Mouse (Mus musculus) heart, embryonic 14.5 days (tissue): ENCODE measurements around the gene Ppp2r2d. TPM values are rescaled to one million over a fixed set of nuclear protein-coding genes. Genes with fewer than 3 reads are reported as not detected.
A peak's percentile ranks its signal among the peaks of the same experiment; 100 is the strongest.

Experiments used
- ATAC-seq: fragments of 200-750 bp; cut with Nextera tagmentation; 2 replicates; pipeline ENCODE4 v1.8.0; 2017; ENCODE audit warnings: low read depth, moderate TSS enrichment; ENCODE audit not compliant: insufficient number of reproducible peaks, insufficient read depth, low FRiP score
- H3K27ac ChIP-seq, 2 experiments: fragments of 200-500 bp in 1 of 2; fragments of 300-500 bp in 1 of 2; sonication (generic) in 1 of 2; replicated peaks in 1 of 2; 2 replicates each; pipeline ENCODE4 v1.5.1; 2012 to 2014; ENCODE audit warnings: low read depth in 2 of 2, low read length in 2 of 2, control low read depth in 1 of 2, mild to moderate bottlenecking in 1 of 2, mixed read lengths in 1 of 2; ENCODE audit not compliant: control insufficient read depth in 1 of 2, insufficient read depth in 1 of 2
- H3K27me3 ChIP-seq: fragments of 300-500 bp; sonication (generic); 2 replicates; pipeline ENCODE4 v1.6.1; 2014; ENCODE audit warnings: mild to moderate bottlenecking, low read length, control low read depth; ENCODE audit not compliant: control insufficient read depth, insufficient read depth
- H3K36me3 ChIP-seq: fragments of 300-500 bp; sonication (generic); 2 replicates; pipeline ENCODE4 v1.6.1; 2014; ENCODE audit warnings: mild to moderate bottlenecking, control low read depth, low read length, mixed read lengths; ENCODE audit not compliant: control insufficient read depth, insufficient read depth
- H3K4me1 ChIP-seq, 2 experiments: fragments of 200-500 bp in 1 of 2; fragments of 300-500 bp in 1 of 2; sonication (generic) in 1 of 2; 2 replicates each; pipeline ENCODE4 v1.6.1; 2012 to 2014; ENCODE audit warnings: low read length in 2 of 2, control low read depth in 1 of 2, mixed read lengths in 1 of 2; ENCODE audit not compliant: control insufficient read depth in 2 of 2, insufficient read depth in 2 of 2
- H3K4me2 ChIP-seq: fragments of 300-500 bp; sonication (generic); 2 replicates; pipeline ENCODE4 v1.6.1; 2014; ENCODE audit warnings: mild to moderate bottlenecking, low read length
- H3K4me3 ChIP-seq, 2 experiments: fragments of 200-500 bp in 1 of 2; fragments of 300-500 bp in 1 of 2; sonication (generic) in 1 of 2; 2 replicates each; pipeline ENCODE4 v1.5.1; 2012 to 2014; ENCODE audit warnings: low read length in 2 of 2, mild to moderate bottlenecking in 2 of 2, control low read depth in 1 of 2, low read depth in 1 of 2, moderate library complexity in 1 of 2; ENCODE audit not compliant: control insufficient read depth in 1 of 2, insufficient read depth in 1 of 2
- H3K9ac ChIP-seq: fragments of 300-500 bp; sonication (generic); 2 replicates; pipeline ENCODE4 v1.6.1; 2014; ENCODE audit warnings: mild to moderate bottlenecking, low read length
- H3K9me3 ChIP-seq: fragments of 300-500 bp; sonication (generic); 2 replicates; pipeline ENCODE4 v1.6.1; 2016; ENCODE audit warnings: low read length, control low read depth; ENCODE audit not compliant: control insufficient read depth
- WGBS: fragments of 180-500 bp; shearing (Covaris S2); extraction: QIAGEN DNeasy Blood & Tissue Kit; methylation state at CpG from one replicate; pipeline ENCODE4 v1.1.7; 2014; 5-methylcytosine and 5-hydroxymethylcytosine counted together
- polyA plus RNA-seq: library from polyadenylated mRNA; unstranded; fragments of >200 nt; fragmentation: Nextera tagmentation; extraction: Ambion mirVana; gene quantifications from 2 replicates; pipeline ENCODE4 v1.2.1, GENCODE M21; 2014

The Ppp2r2d gene
- polyA plus RNA-seq, 1 experiment from 2014 or later = 38.1 TPM

DNA sequence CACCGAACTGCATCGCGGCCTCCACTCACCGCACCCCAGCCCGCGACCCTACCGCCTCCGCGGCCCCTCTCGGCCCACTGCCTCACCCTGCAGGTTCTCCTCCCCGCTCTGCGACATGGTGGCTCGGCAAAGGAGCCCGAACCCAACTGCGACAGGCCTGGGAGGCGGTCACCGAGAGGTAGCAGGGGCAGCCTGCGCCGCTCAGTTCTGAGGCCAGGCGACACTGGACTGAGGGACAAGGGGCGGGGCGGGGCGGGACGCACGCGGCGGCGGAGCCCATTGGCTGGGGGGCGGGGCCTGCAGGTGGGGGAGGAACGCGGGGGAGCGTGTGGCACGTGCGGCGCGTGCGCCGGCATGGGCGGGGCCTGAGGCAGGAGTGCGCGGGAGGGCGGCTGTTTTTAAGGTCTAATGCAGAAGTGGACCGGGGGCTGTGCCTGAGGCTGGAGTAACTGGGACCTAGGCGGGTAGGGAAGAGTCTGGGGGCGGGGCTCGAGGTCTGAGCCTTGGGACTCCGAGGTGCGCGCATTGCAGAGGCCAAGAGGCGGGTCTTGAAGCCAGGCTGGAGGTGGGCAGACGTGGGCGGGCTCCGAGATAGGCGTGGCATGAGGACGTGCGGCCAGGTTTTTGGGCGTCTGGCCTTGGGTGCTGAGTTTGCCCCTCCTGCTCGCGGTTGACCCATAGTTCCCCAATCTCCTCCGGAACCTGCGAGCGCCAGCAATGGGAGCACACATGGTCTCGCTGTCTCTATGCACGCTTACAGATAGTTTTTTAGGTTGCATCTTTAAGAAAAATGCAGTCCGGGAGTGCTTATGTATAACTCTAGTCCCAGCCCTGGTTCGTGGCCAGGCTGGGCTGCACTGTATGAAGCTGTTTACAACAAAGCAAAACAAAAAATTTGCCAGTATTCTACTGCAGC is 63.7 kb downstream of the Ppp2r2d start, which contains the start of gene Bnip3:
Bnip3 (minus strand) TSS at position 243 of the 916 bp plus-strand sequence.
- peak; percentile 93 for ATAC-seq
- Histone ChIP-seq H3K4me3 (peak within 1 kb of the TSS; percentile 72 to 89), H3K9me3 (no peaks in the 10 kb centered on the region), H3K27me3 (no peaks in the 10 kb centered on the region), H3K4me1 (peaks cover 6 to 40% of the 10 kb centered on the region in 2 experiments), H3K27ac (peak within 1 kb of the TSS; percentile 83 to 91), H3K36me3 (0 out of 2 replicates have a peak, but pooled peaks cover 3% of the 10 kb centered on the region), H3K9ac (peak within 1 kb of the TSS; percentile 97), H3K4me2 (peak within 1 kb of the TSS; percentile 78)
- 1% methylated on average over 65 of the region's 66 CpGs for WGBS

DNA sequence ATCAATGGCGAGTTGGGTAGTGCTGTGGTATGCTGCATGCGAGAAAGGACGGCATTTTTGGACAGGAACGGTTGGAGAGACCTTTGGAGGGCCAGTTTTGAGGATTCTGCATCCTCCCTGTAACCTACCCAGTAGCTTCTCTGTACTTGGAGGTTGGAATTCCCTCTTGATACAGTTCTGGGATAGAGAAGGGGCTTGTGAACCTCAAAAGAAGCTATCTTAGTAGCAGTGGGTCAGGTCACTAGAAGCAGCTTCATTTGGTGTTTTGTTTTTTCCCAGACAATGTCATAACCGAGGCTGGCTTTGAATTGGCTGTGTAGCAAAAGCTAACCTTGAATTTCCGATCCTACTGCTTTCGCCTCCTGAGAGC is 64.3 kb downstream of the Ppp2r2d start:
- Histone ChIP-seq H3K27ac (peak overlapping the region; percentile 83 to 91), H3K9ac (peak overlapping the region; percentile 72), H3K4me3 (peak overlapping the region; percentile 54 to 89), H3K4me1 (peaks cover 6 to 36% of the 10 kb centered on the region in 2 experiments), H3K9me3 (no peaks in the 10 kb centered on the region), H3K36me3 (0 out of 2 replicates have a peak, but pooled peaks cover 3% of the 10 kb centered on the region), H3K27me3 (no peaks in the 10 kb centered on the region), H3K4me2 (peak overlapping the region; percentile 78)
- ATAC-seq = no peak
- WGBS = 28% methylated on average over 7 of the region's 7 CpGs

DNA sequence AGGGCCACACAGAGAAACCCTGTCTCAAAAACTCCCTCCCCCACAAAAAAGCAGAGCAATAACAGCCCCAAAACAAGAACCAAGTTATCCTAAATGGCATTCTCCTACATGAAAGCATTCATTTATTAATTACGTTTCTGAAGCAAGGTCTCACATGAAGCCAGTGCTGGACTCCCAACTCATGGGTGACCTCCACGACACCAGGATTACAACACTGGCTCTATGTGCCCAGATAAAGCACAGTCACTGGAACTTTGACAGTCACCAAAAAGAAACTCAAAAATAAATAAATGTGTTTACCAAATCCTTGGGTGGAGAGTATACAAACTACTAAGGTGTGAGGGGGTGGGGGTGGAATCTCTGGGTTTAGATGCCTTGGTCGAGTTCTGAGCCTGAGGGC is 67.7 kb downstream of the Ppp2r2d start:
- no peak overlapping the region for H3K27ac ChIP-seq
- H3K27me3 ChIP-seq = no peaks in the 10 kb centered on the region
- no peaks in the 10 kb centered on the region for H3K9me3 ChIP-seq
- H3K4me3 ChIP-seq = no peak overlapping the region
- no peak for ATAC-seq
- H3K36me3 ChIP-seq = no peaks in the 10 kb centered on the region
- H3K9ac ChIP-seq = no peak overlapping the region
- WGBS = 72% methylated on average over 3 of the region's 3 CpGs
- peaks cover 2 to 11% of the 10 kb centered on the region in 2 experiments; a peak in 2 of 4 replicates for H3K4me1 ChIP-seq
- H3K4me2 ChIP-seq = no peak overlapping the region

- WGBS = under 1% methylated on average over 26 of the region's 26 CpGs
- H3K4me3 ChIP-seq = peak overlapping the region; percentile 44 to 48
- H3K36me3 ChIP-seq = no peaks in the 10 kb centered on the region
- H3K9ac ChIP-seq = peak overlapping the region; percentile 75
- H3K27me3 ChIP-seq = no peaks in the 10 kb centered on the region
- H3K9me3 ChIP-seq = no peaks in the 10 kb centered on the region
- H3K4me1 ChIP-seq = peaks cover 2 to 6% of the 10 kb centered on the region in 2 experiments; a peak in 2 of 4 replicates
- H3K27ac ChIP-seq = peak overlapping the region; percentile 90 to 91
- peak overlapping the region; percentile 81 for H3K4me2 ChIP-seq
- ATAC-seq = peak; percentile 79
Observed at GRCm38 (mm10) chr7:138919156-138919944, 73.5 kb downstream of the Ppp2r2d start.

GRCm38 (mm10) chr7:138921611-138922010 is 75.7 kb downstream of the Ppp2r2d start:
- Histone ChIP-seq H3K27ac (no peak overlapping the region), H3K9ac (no peak overlapping the region), H3K4me1 (peaks cover 2 to 6% of the 10 kb centered on the region in 2 experiments; a peak in 2 of 4 replicates), H3K4me3 (no peak overlapping the region), H3K36me3 (no peaks in the 10 kb centered on the region), H3K4me2 (no peak overlapping the region), H3K9me3 (no peaks in the 10 kb centered on the region), H3K27me3 (no peaks in the 10 kb centered on the region)
- ATAC-seq = no peak
- 94% methylated on average over 8 of the region's 8 CpGs for WGBS

GRCm38 (mm10) chr7:138923756-138924425 is 78.0 kb downstream of the Ppp2r2d start:
- no peak overlapping the region for H3K4me2 ChIP-seq
- 7% methylated on average over 3 of the region's 3 CpGs for WGBS
- H3K4me1 ChIP-seq = peaks cover 2 to 4% of the 10 kb centered on the region in 2 experiments; a peak in 2 of 4 replicates
- H3K27ac ChIP-seq = no peak overlapping the region
- H3K9me3 ChIP-seq = no peaks in the 10 kb centered on the region
- no peaks in the 10 kb centered on the region for H3K27me3 ChIP-seq
- no peak overlapping the region for H3K4me3 ChIP-seq
- no peak for ATAC-seq
- no peak overlapping the region for H3K9ac ChIP-seq
- no peaks in the 10 kb centered on the region for H3K36me3 ChIP-seq

- ATAC-seq = no peak
- Histone ChIP-seq H3K4me3 (no peak overlapping the region), H3K4me2 (no peak overlapping the region), H3K27me3 (no peaks in the 10 kb centered on the region), H3K36me3 (no peaks in the 10 kb centered on the region), H3K27ac (no peak overlapping the region), H3K9me3 (no peaks in the 10 kb centered on the region), H3K9ac (no peak overlapping the region), H3K4me1 (no peaks in the 10 kb centered on the region)
- WGBS = 93% methylated on average over 4 of the region's 4 CpGs
Observed at GRCm38 (mm10) chr7:138928456-138928855, 82.6 kb downstream of the Ppp2r2d start.
